Mouse (Mus musculus) bone marrow, adult 2 months (tissue): ENCODE measurements around the gene Olfr1245. TPM values are rescaled to one million over a fixed set of nuclear protein-coding genes. Genes with fewer than 3 reads are reported as not detected.
"Not testable (repeated sequence)": the region's sequence is repeated elsewhere in the genome, so short reads cannot be mapped to it uniquely, and the experiment has no call there.

Experiments
- H3K27ac ChIP-seq: fragments of 200-500 bp; 2 replicates; pipeline ENCODE4 v1.5.1; 2012; ENCODE audit warnings: low read depth, mild to moderate bottlenecking, control low read depth, inconsistent platforms, low read length; ENCODE audit not compliant: control insufficient read depth, poor library complexity, insufficient read depth
- H3K4me1 ChIP-seq: fragments of 200-500 bp; 2 replicates; pipeline ENCODE4 v1.6.1; 2011; ENCODE audit warnings: low read length; ENCODE audit not compliant: control insufficient read depth, insufficient read depth
- H3K4me3 ChIP-seq: fragments of 200-500 bp; replicated peaks from 2 replicates; pipeline ENCODE3; 2011; ENCODE audit warnings: mild to moderate bottlenecking, low read depth, low read length, control low read depth; ENCODE audit not compliant: control insufficient read depth
- CTCF ChIP-seq: fragments of 200-500 bp; IDR thresholded peaks from 2 replicates; pipeline ENCODE4 v1.5.1; 2011; ENCODE audit warnings: low read length, control low read depth; ENCODE audit not compliant: control insufficient read depth, insufficient read depth
- POLR2A ChIP-seq: fragments of 200-500 bp; IDR thresholded peaks from 2 replicates; pipeline ENCODE4 v1.6.1; 2011; ENCODE audit warnings: low read depth, mild to moderate bottlenecking, control low read depth, low read length, borderline replicate concordance; ENCODE audit not compliant: control insufficient read depth
- WGBS: fragments of 180-500 bp; shearing (Covaris S2); methylation state at CpG from one replicate; pipeline ENCODE4 v1.1.7; 2018; 5-methylcytosine and 5-hydroxymethylcytosine counted together
- polyA plus RNA-seq: library from polyadenylated mRNA; stranded (reverse); fragments of >200 nt; gene quantifications from 2 replicates; pipeline ENCODE4 v1.2.4, GENCODE M21; 2011; ENCODE audit warnings: low replicate concordance; ENCODE audit not compliant: missing spikeins, insufficient read depth, insufficient read length

Gene Olfr1245
- polyA plus RNA-seq: not detected in 2 replicates

GRCm38 (mm10) chr2:89578347-89578746 is at the start of gene Olfr1245:
Gene Olfr1245 (minus strand): TSS chr2:89578447.
- no peak for TF ChIP-seq CTCF
- no peak for TF ChIP-seq POLR2A
- 66% methylated on average over 1 of the region's 1 CpGs for WGBS
- Histone ChIP-seq H3K27ac (no peak within 1 kb of the TSS), H3K4me3 (no peak within 1 kb of the TSS), H3K4me1 (no peaks in the 10 kb centered on the region)

- not testable (repeated sequence) for H3K4me1 ChIP-seq, H3K4me3 ChIP-seq, H3K27ac ChIP-seq
- WGBS: 85% methylated on average over 1 of the region's 1 CpGs
These were observed 39.9 kb upstream of the Olfr1245 start, which contains the start of gene Olfr1248 for GRCm38 (mm10) chr2:89618145-89618544. Gene Olfr1248 (minus strand): TSS chr2:89618245.

- no peaks in the 10 kb centered on the region for H3K4me1 ChIP-seq
- WGBS: 89% methylated on average over 2 of the region's 2 CpGs
- no peak for TF ChIP-seq POLR2A
- TF ChIP-seq CTCF: no peak
- H3K4me3 ChIP-seq: no peak within 1 kb of the TSS
- no peak within 1 kb of the TSS for H3K27ac ChIP-seq
These were observed 35.8 kb upstream of the Olfr1245 start, which contains the start of gene Olfr1247 for GRCm38 (mm10) chr2:89614030-89614429. Gene Olfr1247 (minus strand): TSS chr2:89614130.

- no peak within 1 kb of the TSS for H3K27ac ChIP-seq
- WGBS: 68% methylated on average over 2 of the region's 2 CpGs
- H3K4me3 ChIP-seq: no peak within 1 kb of the TSS
- TF ChIP-seq POLR2A (no peak), CTCF (no peak)
- no peaks in the 10 kb centered on the region for H3K4me1 ChIP-seq
These were observed 14.8 kb upstream of the Olfr1245 start, which contains the start of gene Olfr1246 for GRCm38 (mm10) chr2:89593057-89593456. Gene Olfr1246 (minus strand): TSS chr2:89593157.

- not testable (repeated sequence) for H3K4me1 ChIP-seq, H3K27ac ChIP-seq, H3K4me3 ChIP-seq
- 47% methylated on average over 2 of the region's 2 CpGs for WGBS
These were observed 15.5 kb downstream of the Olfr1245 start for GRCm38 (mm10) chr2:89562706-89563105.

- no peak for TF ChIP-seq POLR2A
- TF ChIP-seq CTCF: no peak
- H3K4me1 ChIP-seq: no peaks in the 10 kb centered on the region
- H3K27ac ChIP-seq: no peak overlapping the region
- no peak overlapping the region for H3K4me3 ChIP-seq
- WGBS: 39% methylated on average over 2 of the region's 2 CpGs
These were observed 33.7 kb downstream of the Olfr1245 start for GRCm38 (mm10) chr2:89544516-89544915.

GRCm38 (mm10) chr2:89539923-89540322 is 38.3 kb downstream of the Olfr1245 start:
- WGBS: 46% methylated on average over 1 of the region's 1 CpGs
- no peak for TF ChIP-seq POLR2A
- TF ChIP-seq CTCF: no peak
- no peak overlapping the region for H3K27ac ChIP-seq
- H3K4me1 ChIP-seq: no peaks in the 10 kb centered on the region
- no peak overlapping the region for H3K4me3 ChIP-seq

- Histone ChIP-seq H3K4me3 (no peak within 1 kb of the TSS), H3K27ac (no peak within 1 kb of the TSS), H3K4me1 (no peaks in the 10 kb centered on the region)
- TF ChIP-seq POLR2A (no peak), CTCF (no peak)
- WGBS: 70% methylated on average over 1 of the region's 1 CpGs
These were observed 46.9 kb downstream of the Olfr1245 start, which contains the start of gene Olfr1243 for GRCm38 (mm10) chr2:89531387-89531786. Gene Olfr1243 (minus strand): TSS chr2:89531487.

Other genes with a start within 250 kb of the Olfr1245 start
- gene Olfr1232, start 248.8 kb downstream of the Olfr1245 start, polyA plus RNA-seq: not detected in 2 replicates
- gene Olfr1233, start 236.0 kb downstream of the Olfr1245 start, polyA plus RNA-seq: not detected in 2 replicates
- gene Olfr1234, start 213.6 kb downstream of the Olfr1245 start, polyA plus RNA-seq: not detected in 2 replicates
- gene Olfr1238, start 168.8 kb downstream of the Olfr1245 start, polyA plus RNA-seq: not detected in 2 replicates
- gene Olfr1239, start 158.0 kb downstream of the Olfr1245 start, polyA plus RNA-seq: not detected in 2 replicates
- not detected in 2 replicates for gene Olfr1240, start 135.4 kb downstream of the Olfr1245 start, polyA plus RNA-seq
- not detected in 2 replicates for gene Olfr1241, start 91.3 kb downstream of the Olfr1245 start, polyA plus RNA-seq
- not detected in 2 replicates for gene Olfr1242, start 80.1 kb downstream of the Olfr1245 start, polyA plus RNA-seq
- not detected in 2 replicates for gene Olfr1243, start 47.0 kb downstream of the Olfr1245 start, polyA plus RNA-seq
- not detected in 2 replicates for gene Olfr1246, start 14.7 kb upstream of the Olfr1245 start, polyA plus RNA-seq
- gene Olfr1247, start 35.7 kb upstream of the Olfr1245 start, polyA plus RNA-seq: not detected in 2 replicates
- gene Olfr1248, start 39.8 kb upstream of the Olfr1245 start, polyA plus RNA-seq: not detected in 2 replicates
- gene Olfr1249, start 56.5 kb upstream of the Olfr1245 start, polyA plus RNA-seq: not detected in 2 replicates
- 0.45 TPM in 1 of 2 replicates, not detected in the other for gene Olfr1250, start 83.0 kb upstream of the Olfr1245 start, polyA plus RNA-seq
- not detected in 2 replicates for gene Olfr1251, start 93.5 kb upstream of the Olfr1245 start, polyA plus RNA-seq
- gene Olfr1252, start 146.6 kb upstream of the Olfr1245 start, polyA plus RNA-seq: not detected in 2 replicates
- not detected in 2 replicates for gene Olfr1253, start 178.6 kb upstream of the Olfr1245 start, polyA plus RNA-seq
- gene Olfr1254, start 215.2 kb upstream of the Olfr1245 start, polyA plus RNA-seq: 0.70 TPM in 1 of 2 replicates, not detected in the other
- gene Olfr1255, start 233.6 kb upstream of the Olfr1245 start, polyA plus RNA-seq: not detected in 2 replicates